Mouse (Mus musculus) G1E (cell line): Measurements from ENCODE around the gene Nhlrc3. TPM values are rescaled to one million over a fixed set of nuclear protein-coding genes. Genes with fewer than 3 reads are reported as not detected.

Experiments
- ATAC-seq: 2 replicates; pipeline ENCODE4 v1.8.0; 2016; ENCODE audit warnings: mild to moderate bottlenecking; ENCODE audit not compliant: insufficient number of reproducible peaks, poor library complexity, low FRiP score, severe bottlenecking; ENCODE audit errors: extremely low read depth
- DNase-seq: peaks from one replicate; pipeline ENCODE4 v3.0.0; 2012; ENCODE audit warnings: low spot score
- H3K27me3 ChIP-seq: 2 replicates; pipeline ENCODE4 v1.6.1; 2012; ENCODE audit warnings: mild to moderate bottlenecking, low read length, inconsistent platforms; ENCODE audit not compliant: insufficient read depth
- H3K36me3 ChIP-seq: replicated peaks from 2 replicates; pipeline ENCODE3; 2012; ENCODE audit warnings: mild to moderate bottlenecking, inconsistent platforms
- H3K4me1 ChIP-seq: 2 replicates; pipeline ENCODE4 v1.6.1; 2012; ENCODE audit warnings: low read depth, low read length, inconsistent platforms, mixed read lengths; ENCODE audit not compliant: insufficient read depth
- H3K4me3 ChIP-seq: 2 replicates; pipeline ENCODE4 v1.5.1; 2012; ENCODE audit warnings: low read depth, mild to moderate bottlenecking, inconsistent platforms, low read length, moderate library complexity, mixed read lengths
- H3K9me3 ChIP-seq: replicated peaks from 2 replicates; pipeline ENCODE4 v1.6.1; 2012; ENCODE audit warnings: inconsistent platforms
- CTCF ChIP-seq: IDR thresholded peaks from 2 replicates; pipeline ENCODE4 v1.5.1; 2012; ENCODE audit warnings: low read depth, low read length, inconsistent platforms, mixed read lengths
- GATA1 ChIP-seq: IDR thresholded peaks from 2 replicates; pipeline ENCODE4 v1.6.1; 2012; ENCODE audit warnings: borderline replicate concordance, low read length, inconsistent platforms, mixed read lengths
- GATA2 ChIP-seq: IDR thresholded peaks from 2 replicates; pipeline ENCODE4 v1.6.1; 2012; ENCODE audit warnings: low read depth, low read length, inconsistent platforms, borderline replicate concordance
- POLR2AphosphoS5 ChIP-seq: IDR thresholded peaks from 2 replicates; pipeline ENCODE4 v1.6.1; 2012; ENCODE audit warnings: low read depth, low read length, inconsistent platforms; ENCODE audit not compliant: insufficient replicate concordance
- TAL1 ChIP-seq: conservative IDR thresholded peaks from 2 replicates; pipeline ENCODE4 v1.6.1; 2012; ENCODE audit warnings: low read depth, low read length, inconsistent platforms, mixed read lengths
- polyA plus RNA-seq: library from polyadenylated mRNA; stranded (reverse); fragments of >175 nt; gene quantifications from 2 replicates; pipeline ENCODE4 v1.2.3, GENCODE M21; 2012
- total RNA-seq, 2 experiments: library from RNA; stranded (forward) in 1 of 2; stranded (reverse) in 1 of 2; fragments of 200-1000 nt in 1 of 2; fragments of >200 nt in 1 of 2; fragmentation: Nextera tagmentation in 1 of 2; gene quantifications; 2 replicates each; pipeline ENCODE4 v1.2.3; 2014 to 2017

Gene Nhlrc3
- total and polyA plus RNA-seq, 3 experiments, result 3.4 to 21.6 (median 19.3) TPM

GRCm38 (mm10) chr3:53423576-53423975 is 39.6 kb downstream of the Nhlrc3 start:
- ATAC-seq (no peak), DNase-seq (no peak)
- no peaks in the 10 kb centered on the region for H3K27me3 ChIP-seq
- TF ChIP-seq GATA1, result no peak
- TF ChIP-seq CTCF, result no peak
- no peak for TF ChIP-seq POLR2AphosphoS5
- TF ChIP-seq TAL1, result no peak
- TF ChIP-seq GATA2, result no peak
- no peak overlapping the region for H3K4me3 ChIP-seq
- no peaks in the 10 kb centered on the region for H3K4me1 ChIP-seq
- peaks cover 2% of the 10 kb centered on the region for H3K9me3 ChIP-seq
- H3K36me3 ChIP-seq, result no peaks in the 10 kb centered on the region

- ATAC-seq (no peak), DNase-seq (no peak)
- H3K9me3 ChIP-seq, result peaks cover 2% of the 10 kb centered on the region
- TF ChIP-seq GATA2 (no peak), POLR2AphosphoS5 (no peak)
- no peaks in the 10 kb centered on the region for H3K4me1 ChIP-seq
- no peaks in the 10 kb centered on the region for H3K27me3 ChIP-seq
- H3K36me3 ChIP-seq, result no peaks in the 10 kb centered on the region
- no peak overlapping the region for H3K4me3 ChIP-seq
Observed at GRCm38 (mm10) chr3:53422691-53423090, 40.4 kb downstream of the Nhlrc3 start.

GRCm38 (mm10) chr3:53421656-53422055 is 41.5 kb downstream of the Nhlrc3 start:
- ATAC-seq (no peak), DNase-seq (no peak)
- Histone ChIP-seq H3K36me3 (no peaks in the 10 kb centered on the region), H3K4me1 (no peaks in the 10 kb centered on the region), H3K9me3 (peaks cover 2% of the 10 kb centered on the region), H3K27me3 (no peaks in the 10 kb centered on the region), H3K4me3 (no peak overlapping the region)
- TF ChIP-seq CTCF (no peak), GATA1 (no peak), TAL1 (no peak), GATA2 (no peak), POLR2AphosphoS5 (no peak)

- Histone ChIP-seq H3K4me3 (no peak overlapping the region), H3K4me1 (no peaks in the 10 kb centered on the region), H3K27me3 (no peaks in the 10 kb centered on the region), H3K36me3 (no peaks in the 10 kb centered on the region), H3K9me3 (peaks cover 2% of the 10 kb centered on the region; the same call in 1 of the 2 replicates)
- TF ChIP-seq POLR2AphosphoS5 (no peak), TAL1 (no peak), GATA2 (no peak), CTCF (no peak), GATA1 (no peak)
- no peak for DNase-seq
- no peak for ATAC-seq
Observed at GRCm38 (mm10) chr3:53417701-53418100, 45.4 kb downstream of the Nhlrc3 start.

- H3K36me3 ChIP-seq, result no peaks in the 10 kb centered on the region
- H3K4me3 ChIP-seq, result no peak overlapping the region
- no peaks in the 10 kb centered on the region for H3K27me3 ChIP-seq
- no peak for DNase-seq
- H3K9me3 ChIP-seq, result 0 out of 2 replicates have a peak, but pooled peaks cover 2% of the 10 kb centered on the region
- TF ChIP-seq POLR2AphosphoS5 (no peak), GATA1 (no peak), CTCF (no peak)
- ATAC-seq, result no peak
- no peaks in the 10 kb centered on the region for H3K4me1 ChIP-seq
Observed at GRCm38 (mm10) chr3:53416036-53416506, 47.1 kb downstream of the Nhlrc3 start.

- ATAC-seq, result no peak
- no peaks in the 10 kb centered on the region for H3K27me3 ChIP-seq
- no peaks in the 10 kb centered on the region for H3K36me3 ChIP-seq
- H3K4me3 ChIP-seq, result no peak overlapping the region
- H3K9me3 ChIP-seq, result no peaks in the 10 kb centered on the region
- no peaks in the 10 kb centered on the region for H3K4me1 ChIP-seq
- DNase-seq, result no peak
- TF ChIP-seq CTCF, result no peak
- no peak for TF ChIP-seq POLR2AphosphoS5
- TF ChIP-seq TAL1, result no peak
- TF ChIP-seq GATA1, result no peak
- no peak for TF ChIP-seq GATA2
Observed at GRCm38 (mm10) chr3:53413959-53414358, 49.2 kb downstream of the Nhlrc3 start.

GRCm38 (mm10) chr3:53413465-53413864 is 49.7 kb downstream of the Nhlrc3 start:
- H3K27me3 ChIP-seq, result no peaks in the 10 kb centered on the region
- DNase-seq (no peak), ATAC-seq (no peak; the same call in 1 of the 2 replicates)
- no peaks in the 10 kb centered on the region for H3K4me1 ChIP-seq
- no peak overlapping the region for H3K4me3 ChIP-seq
- no peaks in the 10 kb centered on the region for H3K9me3 ChIP-seq
- no peaks in the 10 kb centered on the region for H3K36me3 ChIP-seq
- TF ChIP-seq TAL1 (no peak), GATA2 (no peak), POLR2AphosphoS5 (no peak), CTCF (no peak), GATA1 (no peak)
